Mouse (Mus musculus) frontal cortex, postnatal 25 days (tissue): ENCODE measurements around the gene Utp11.

Experiments
- DNase-seq, 2 experiments: peaks; one replicate each; pipeline ENCODE4 v3.0.0; 2022; ENCODE audit warnings: low spot score in 2 of 2

The Utp11 gene

GRCm38 (mm10) chr4:124704797-124705474 lies 11.5 kb upstream of the Utp11 start:
- DNase-seq, result no peak

GRCm38 (mm10) chr4:124703881-124704796 lies 10.7 kb upstream of the Utp11 start:
- DNase-seq, result no peak

- no peak for DNase-seq
Observed at GRCm38 (mm10) chr4:124703406-124703805, 10.0 kb upstream of the Utp11 start.

GRCm38 (mm10) chr4:124701916-124702315 lies 8.5 kb upstream of the Utp11 start:
- no peak for DNase-seq

GRCm38 (mm10) chr4:124701052-124701845 lies 7.8 kb upstream of the Utp11 start:
- DNase-seq, result no peak

- no peak for DNase-seq
Observed at GRCm38 (mm10) chr4:124700248-124700971, 7.0 kb upstream of the Utp11 start, which contains the start of gene Fhl3. Gene Fhl3 (plus strand): TSS chr4:124700701.

GRCm38 (mm10) chr4:124699791-124700190 lies 6.4 kb upstream of the Utp11 start:
- no peak for DNase-seq

- no peak for DNase-seq
Observed at GRCm38 (mm10) chr4:124695786-124696516, 2.6 kb upstream of the Utp11 start.

GRCm38 (mm10) chr4:124694572-124694971 lies 1.2 kb upstream of the Utp11 start:
- DNase-seq, result no peak

GRCm38 (mm10) chr4:124692416-124692861 lies 961 bp downstream of the Utp11 start:
- no peak for DNase-seq

- DNase-seq, result no peak
Observed at GRCm38 (mm10) chr4:124691455-124691854, 1.9 kb downstream of the Utp11 start.

GRCm38 (mm10) chr4:124685897-124686402 lies 7.5 kb downstream of the Utp11 start:
- no peak for DNase-seq

GRCm38 (mm10) chr4:124685453-124685852 lies 7.9 kb downstream of the Utp11 start:
- no peak for DNase-seq

GRCm38 (mm10) chr4:124685004-124685403 lies 8.4 kb downstream of the Utp11 start:
- DNase-seq, result no peak

GRCm38 (mm10) chr4:124683474-124683873 lies 9.9 kb downstream of the Utp11 start:
- no peak for DNase-seq

- no peak for DNase-seq
Observed at GRCm38 (mm10) chr4:124682270-124682669, 11.1 kb downstream of the Utp11 start.

GRCm38 (mm10) chr4:124675958-124676357 lies 17.4 kb downstream of the Utp11 start:
- no peak for DNase-seq

GRCm38 (mm10) chr4:124675037-124675436 lies 18.4 kb downstream of the Utp11 start:
- DNase-seq, result peak; percentile 51 to 66

- DNase-seq, result no peak
Observed at GRCm38 (mm10) chr4:124674334-124675032, 18.9 kb downstream of the Utp11 start.
